Mouse (Mus musculus): ENCODE results near the gene Ect2.

Ect2 gene

DNA sequence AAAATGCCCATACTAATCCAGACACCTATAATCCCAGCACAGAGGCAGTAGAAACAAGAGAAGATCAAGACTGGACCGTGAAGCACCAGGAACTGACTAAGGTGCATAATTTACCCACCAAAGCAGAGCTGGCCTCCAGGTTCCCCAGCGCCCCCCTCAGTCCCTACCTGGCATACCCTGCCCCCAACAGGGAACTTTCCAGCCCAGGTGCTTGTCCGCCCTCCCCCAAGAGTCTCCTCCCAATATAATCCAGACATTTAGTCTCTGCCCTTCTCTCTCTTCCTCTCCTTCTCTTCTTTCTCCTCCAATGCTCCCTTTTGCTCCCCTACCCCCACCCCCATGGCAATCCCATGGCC lies 2.9 kb upstream of the Ect2 start:
- DNase-seq (ENCODE audit: low read depth, low spot score) = no peak

- DNase-seq (ENCODE audit: low read depth, low spot score) = no peak
Measured at GRCm38 (mm10) chr3:27155856-27156593, 2.3 kb upstream of the Ect2 start.

DNA sequence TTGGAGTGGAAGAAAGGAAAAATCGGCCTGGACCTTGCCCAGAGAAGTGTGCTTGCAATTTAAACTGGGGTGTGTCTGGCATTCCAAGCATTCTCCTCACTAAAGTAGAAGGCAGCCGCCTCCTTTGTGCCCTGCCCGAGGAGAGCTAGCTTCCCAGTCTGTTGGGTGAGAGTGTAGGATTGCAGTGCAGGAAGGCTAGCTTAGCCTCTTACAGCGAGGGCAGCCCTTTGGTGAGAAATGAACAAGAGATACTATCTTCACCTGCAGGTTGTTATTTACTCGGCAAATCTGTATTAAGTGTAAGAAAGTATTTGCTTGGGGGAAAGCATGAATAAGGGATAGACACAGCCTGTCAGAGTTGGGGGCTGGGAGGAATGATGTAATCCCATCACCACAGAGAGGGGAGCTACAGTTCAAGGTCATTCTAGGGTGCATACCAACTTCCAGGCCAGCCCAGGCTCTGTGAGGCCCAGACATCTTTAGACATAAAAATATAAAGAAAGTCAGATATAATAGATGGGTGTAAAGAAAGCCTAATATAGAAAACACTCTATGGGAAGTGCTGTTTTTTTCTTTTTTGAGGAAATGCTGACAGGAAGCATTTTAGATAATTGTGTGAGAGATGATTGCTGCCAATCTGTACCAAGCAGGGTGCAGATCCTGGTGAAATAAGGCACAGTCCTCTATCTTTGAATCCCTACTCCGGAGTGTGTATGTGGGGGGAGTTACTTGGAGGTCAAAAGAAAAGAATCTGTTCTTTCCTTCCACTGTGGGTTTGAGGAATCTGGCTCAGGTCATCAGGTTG lies 1.6 kb upstream of the Ect2 start:
- DNase-seq (ENCODE audit: low read depth, low spot score) = no peak

DNA sequence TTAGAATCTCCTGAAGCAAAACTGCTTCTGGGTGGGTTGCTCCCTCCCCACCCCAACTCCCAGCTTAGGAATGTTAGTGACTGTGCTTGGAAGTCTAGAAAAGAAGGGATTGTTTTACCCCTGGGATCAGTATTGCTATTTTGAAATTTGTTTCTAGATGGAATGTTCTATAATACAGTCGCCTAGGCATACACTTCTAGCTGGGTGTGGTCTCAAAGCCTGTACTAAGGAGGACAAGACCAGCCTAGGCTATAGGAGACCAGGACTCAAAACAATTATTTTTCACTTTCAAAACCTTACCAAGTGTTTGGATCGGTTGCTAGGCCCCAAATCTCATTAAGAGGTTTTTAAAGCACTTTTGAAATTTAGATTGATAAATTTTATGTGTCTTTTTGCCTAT lies 602 bp upstream of the Ect2 start:
- DNase-seq (ENCODE audit: low read depth, low spot score) = no peak

GRCm38 (mm10) chr3:27153191-27153671 lies 447 bp downstream of the Ect2 start:
- DNase-seq (ENCODE audit: low read depth, low spot score) = peak; percentile 67

DNA sequence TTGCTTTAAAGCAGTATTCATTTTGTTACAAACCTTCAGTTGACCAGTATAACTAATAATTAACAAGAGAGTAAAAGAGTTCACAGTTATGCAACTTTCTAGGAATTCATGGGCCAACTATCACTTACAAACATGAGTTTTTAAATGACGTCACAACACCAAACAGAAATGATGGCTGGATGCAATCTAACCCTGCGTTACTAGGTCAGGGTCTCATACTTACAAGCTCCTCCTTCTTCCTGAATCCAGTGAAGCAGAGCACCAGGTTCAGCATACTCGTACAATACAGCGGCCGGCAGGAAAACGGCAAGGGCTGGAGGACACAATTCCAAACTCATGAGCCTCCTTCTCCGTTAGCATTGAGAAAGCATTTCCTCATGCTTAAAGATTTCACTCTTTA lies 7.9 kb downstream of the Ect2 start:
- no peak for DNase-seq (ENCODE audit: low read depth, low spot score)

- DNase-seq (ENCODE audit: low read depth, low spot score) = no peak
Measured at GRCm38 (mm10) chr3:27143570-27143969, 10.1 kb downstream of the Ect2 start.

DNA sequence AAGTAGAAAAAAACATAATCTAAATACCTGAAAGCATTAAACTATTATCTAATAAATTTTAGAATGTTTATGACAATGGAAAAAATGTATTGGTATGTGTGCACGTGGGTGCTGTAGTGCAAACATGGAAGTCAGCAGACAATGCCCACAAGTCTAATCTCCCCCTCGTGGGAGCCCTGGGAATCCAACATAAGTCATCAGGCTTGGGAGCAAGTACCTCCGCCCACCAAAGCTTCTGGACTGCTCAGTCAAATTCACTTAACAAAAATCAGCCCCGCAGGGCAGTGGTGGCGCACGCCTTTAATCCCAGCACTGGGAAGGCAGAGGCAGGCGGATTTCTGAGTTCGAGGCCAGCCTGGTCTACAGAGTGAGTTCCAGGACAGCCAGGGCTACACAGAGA lies 13.6 kb downstream of the Ect2 start:
- DNase-seq (ENCODE audit: low read depth, low spot score) = no peak

- DNase-seq (ENCODE audit: low read depth, low spot score) = no peak
Measured at GRCm38 (mm10) chr3:27121864-27122450, 31.7 kb downstream of the Ect2 start.

- DNase-seq (ENCODE audit: low read depth, low spot score) = no peak
Measured at GRCm38 (mm10) chr3:27120932-27121331, 32.7 kb downstream of the Ect2 start.

DNA sequence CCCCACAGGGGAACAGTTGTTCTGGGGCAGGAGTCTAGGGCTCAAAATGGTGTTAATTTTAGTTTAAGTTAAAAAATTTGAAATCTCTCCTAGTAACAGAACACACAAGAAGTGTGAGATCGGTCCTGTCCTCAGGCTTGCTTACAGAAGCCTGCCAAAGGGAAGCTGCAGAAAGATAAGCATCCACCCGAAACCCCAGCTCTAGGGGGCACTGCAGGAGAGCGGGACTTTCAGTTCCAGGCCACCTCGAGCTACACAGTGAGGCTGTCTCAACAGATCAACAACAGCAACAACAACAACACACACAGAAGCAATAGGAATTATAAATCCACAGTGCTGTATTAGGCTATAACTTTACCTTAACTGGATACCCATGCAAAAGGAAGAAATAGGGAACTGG lies 35.5 kb downstream of the Ect2 start:
- DNase-seq (ENCODE audit: low read depth, low spot score) = no peak

GRCm38 (mm10) chr3:27110860-27111259 lies 42.8 kb downstream of the Ect2 start:
- DNase-seq (ENCODE audit: low read depth, low spot score) = no peak

- no peak for DNase-seq (ENCODE audit: low read depth, low spot score)
Measured at GRCm38 (mm10) chr3:27109109-27109508, 44.6 kb downstream of the Ect2 start.

- DNase-seq (ENCODE audit: low read depth, low spot score) = no peak
Measured at GRCm38 (mm10) chr3:27107142-27107541, 46.5 kb downstream of the Ect2 start.

DNA sequence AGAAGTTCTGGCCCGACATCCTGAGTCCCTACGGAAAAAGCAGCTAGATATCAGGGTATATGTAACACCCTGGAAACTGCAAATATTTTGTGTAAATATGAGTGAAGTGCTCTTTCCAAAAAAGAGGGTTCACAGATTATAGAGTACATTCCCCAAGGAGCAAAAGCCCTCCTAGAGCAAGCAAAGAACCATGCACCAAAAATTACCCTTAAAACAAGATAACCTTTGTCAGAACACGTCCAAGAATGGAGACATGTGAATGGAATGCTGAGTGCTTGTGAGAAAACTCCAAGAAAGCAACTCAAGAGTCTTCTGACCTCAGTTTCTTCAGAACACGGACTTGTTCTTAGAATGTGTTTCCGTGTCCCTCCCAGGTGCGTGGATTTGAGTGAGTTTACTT lies 50.7 kb downstream of the Ect2 start:
- DNase-seq (ENCODE audit: low read depth, low spot score) = no peak

GRCm38 (mm10) chr3:27098633-27099032 lies 55.0 kb downstream of the Ect2 start:
- DNase-seq (ENCODE audit: low read depth, low spot score) = no peak

- no peak for DNase-seq (ENCODE audit: low read depth, low spot score)
Measured at GRCm38 (mm10) chr3:27086221-27086620, 67.5 kb downstream of the Ect2 start.

- DNase-seq (ENCODE audit: low read depth, low spot score) = peak; percentile 65
Measured at GRCm38 (mm10) chr3:27081229-27082060, 72.2 kb downstream of the Ect2 start.

DNA sequence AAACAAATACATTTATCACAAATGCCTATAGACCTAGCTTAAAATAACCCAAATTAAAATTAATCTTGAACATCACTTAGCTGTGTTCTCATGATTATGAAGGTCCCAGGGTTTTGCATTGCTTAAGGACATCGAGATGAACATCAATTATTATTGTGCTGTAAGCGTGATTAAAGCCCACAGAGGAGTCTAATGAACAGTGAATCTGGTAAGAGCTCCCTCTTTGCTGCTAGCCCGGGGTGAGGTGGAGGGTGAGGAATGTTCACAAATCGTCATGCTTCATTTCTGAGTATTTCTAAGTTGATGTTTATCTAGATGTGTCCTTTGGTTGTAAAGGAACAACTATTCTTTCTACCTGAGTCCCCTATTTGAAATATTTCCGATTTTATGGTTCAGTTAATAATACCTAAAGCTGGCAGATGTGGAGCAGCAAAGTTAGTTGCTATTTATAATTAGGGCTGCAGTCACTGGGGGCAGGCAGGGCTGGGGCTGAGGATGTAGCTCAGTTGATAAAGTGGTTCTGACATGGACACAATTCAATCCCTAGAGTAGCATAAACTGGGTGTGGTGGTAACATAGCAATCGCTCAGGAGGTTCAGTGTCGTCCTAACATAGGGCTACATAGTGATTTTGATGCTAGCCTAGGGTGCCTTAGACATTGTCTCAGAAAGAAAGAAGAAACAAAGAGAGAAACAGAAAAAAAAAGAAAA lies 73.5 kb downstream of the Ect2 start:
- DNase-seq (ENCODE audit: low read depth, low spot score) = no peak

GRCm38 (mm10) chr3:27073884-27074283 lies 79.8 kb downstream of the Ect2 start:
- DNase-seq (ENCODE audit: low read depth, low spot score) = no peak

GRCm38 (mm10) chr3:27071706-27072105 lies 82.0 kb downstream of the Ect2 start:
- no peak for DNase-seq (ENCODE audit: low read depth, low spot score)
